Mouse (Mus musculus): ENCODE measurements around the gene Cspg5.

Gene Cspg5

GRCm38 (mm10) chr9:110255407-110256019 lies 11.9 kb downstream of the Cspg5 start:
- no peak for DNase-seq

- DNase-seq, result no peak
Observed at GRCm38 (mm10) chr9:110258646-110259045, 15.1 kb downstream of the Cspg5 start.

GRCm38 (mm10) chr9:110259118-110259517 lies 15.5 kb downstream of the Cspg5 start:
- no peak for DNase-seq

- no peak for DNase-seq
Observed at GRCm38 (mm10) chr9:110263181-110263580, 19.6 kb downstream of the Cspg5 start.

GRCm38 (mm10) chr9:110264991-110265390 lies 21.4 kb downstream of the Cspg5 start:
- DNase-seq, result no peak

- no peak for DNase-seq
Observed at GRCm38 (mm10) chr9:110268416-110268815, 24.8 kb downstream of the Cspg5 start.

GRCm38 (mm10) chr9:110272330-110272729 lies 28.7 kb downstream of the Cspg5 start:
- no peak for DNase-seq

GRCm38 (mm10) chr9:110273507-110273906 lies 29.9 kb downstream of the Cspg5 start:
- no peak for DNase-seq

- DNase-seq, result no peak
Observed at GRCm38 (mm10) chr9:110275882-110276281, 32.3 kb downstream of the Cspg5 start.

- DNase-seq, result no peak
Observed at GRCm38 (mm10) chr9:110277431-110277881, 33.9 kb downstream of the Cspg5 start.

- no peak for DNase-seq
Observed at GRCm38 (mm10) chr9:110284075-110284697, 40.6 kb downstream of the Cspg5 start.

GRCm38 (mm10) chr9:110287321-110287924 lies 43.8 kb downstream of the Cspg5 start:
- no peak for DNase-seq

GRCm38 (mm10) chr9:110293254-110293718 lies 49.7 kb downstream of the Cspg5 start:
- DNase-seq, result no peak

GRCm38 (mm10) chr9:110293873-110294415 lies 50.4 kb downstream of the Cspg5 start:
- no peak for DNase-seq

- DNase-seq, result peak; percentile 16
Observed at GRCm38 (mm10) chr9:110294786-110295185, 51.2 kb downstream of the Cspg5 start.

- peak; percentile 75 for DNase-seq
Observed at GRCm38 (mm10) chr9:110296867-110297627, 53.5 kb downstream of the Cspg5 start.

- DNase-seq, result peak; percentile 36
Observed at GRCm38 (mm10) chr9:110304516-110304915, 60.9 kb downstream of the Cspg5 start.

GRCm38 (mm10) chr9:110304969-110305651 lies 61.5 kb downstream of the Cspg5 start, which contains the start of gene Elp6:
Gene Elp6 (plus strand): TSS chr9:110305173.
- DNase-seq, result peak; percentile 91

- DNase-seq, result no peak
Observed at GRCm38 (mm10) chr9:110306371-110306770, 62.8 kb downstream of the Cspg5 start.

All from liver (tissue).